Mouse (Mus musculus): ENCODE measurements at regions not wholly inside any gene's neighbourhood (a gene's known extent, or its start where the extent isn't known, plus 50 kb on each side); places are given as distances from the start of the nearest gene placed in this dataset.

DNA sequence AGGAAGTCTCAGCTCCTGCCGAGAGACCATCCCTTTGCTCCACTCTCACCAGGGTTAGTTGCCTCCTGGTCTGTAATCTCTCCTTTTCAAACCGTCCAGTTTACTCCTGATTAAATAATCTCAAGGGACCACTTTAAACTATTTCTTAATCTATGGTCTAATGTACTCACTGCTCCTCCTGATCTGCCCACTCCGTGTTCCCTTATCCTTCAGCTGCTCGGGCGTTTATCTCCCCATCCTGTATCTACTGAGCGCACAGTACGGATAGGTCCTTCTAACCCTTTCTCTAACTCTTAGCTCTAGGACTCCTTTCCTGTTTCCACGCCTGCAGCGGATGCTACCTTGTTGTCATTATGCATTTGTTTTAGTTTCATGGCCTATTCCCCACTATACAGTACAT is 67.1 kb upstream of the Picalm start:
- 62% methylated on average over 9 of the region's 9 CpGs for WGBS
- TF ChIP-seq POLR2A (IDR thresholded peaks at IDR 0.05; ENCODE audit: borderline replicate concordance, control insufficient read depth, low read depth, low read length): no peak
- TF ChIP-seq CTCF (IDR thresholded peaks at IDR 0.05; ENCODE audit: control insufficient read depth, insufficient read depth, low read length): no peak
- Histone ChIP-seq H3K27ac (ENCODE audit: control insufficient read depth, insufficient read depth, low read depth, low read length, poor library complexity) (peak overlapping the region; percentile 58), H3K4me1 (ENCODE audit: control insufficient read depth, insufficient read depth, low read length) (peaks cover 14% of the 10 kb centered on the region), H3K4me3 (replicated peaks; ENCODE audit: control insufficient read depth, low read depth, low read length) (no peak overlapping the region)

DNA sequence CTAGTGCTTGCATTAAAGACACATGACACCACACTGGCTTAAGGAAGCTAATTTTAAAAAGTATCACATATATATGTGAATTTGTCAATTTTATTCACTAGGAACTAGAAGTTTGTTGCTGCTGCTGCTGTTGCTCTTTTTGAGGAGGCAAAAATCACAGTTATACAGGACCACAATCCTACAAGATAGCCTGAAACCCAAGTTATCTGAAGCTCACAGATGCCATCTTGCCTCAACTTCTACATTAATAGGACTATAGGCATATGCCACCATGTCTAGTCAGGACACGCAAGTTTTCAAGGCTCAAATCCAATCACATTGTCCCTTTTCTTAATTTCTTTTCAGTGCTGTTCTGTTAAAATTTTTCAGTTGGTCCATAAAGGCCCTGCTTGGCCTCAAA is 65.8 kb upstream of the Picalm start:
- no peak for TF ChIP-seq CTCF (IDR thresholded peaks at IDR 0.05; ENCODE audit: control insufficient read depth, insufficient read depth, low read length)
- no peak for TF ChIP-seq POLR2A (IDR thresholded peaks at IDR 0.05; ENCODE audit: borderline replicate concordance, control insufficient read depth, low read depth, low read length)
- peaks cover 15% of the 10 kb centered on the region for H3K4me1 ChIP-seq (ENCODE audit: control insufficient read depth, insufficient read depth, low read length)
- no peak overlapping the region for H3K27ac ChIP-seq (ENCODE audit: control insufficient read depth, insufficient read depth, low read depth, low read length, poor library complexity)
- 76% methylated on average over 1 of the region's 1 CpGs for WGBS
- no peak overlapping the region for H3K4me3 ChIP-seq (replicated peaks; ENCODE audit: control insufficient read depth, low read depth, low read length)

DNA sequence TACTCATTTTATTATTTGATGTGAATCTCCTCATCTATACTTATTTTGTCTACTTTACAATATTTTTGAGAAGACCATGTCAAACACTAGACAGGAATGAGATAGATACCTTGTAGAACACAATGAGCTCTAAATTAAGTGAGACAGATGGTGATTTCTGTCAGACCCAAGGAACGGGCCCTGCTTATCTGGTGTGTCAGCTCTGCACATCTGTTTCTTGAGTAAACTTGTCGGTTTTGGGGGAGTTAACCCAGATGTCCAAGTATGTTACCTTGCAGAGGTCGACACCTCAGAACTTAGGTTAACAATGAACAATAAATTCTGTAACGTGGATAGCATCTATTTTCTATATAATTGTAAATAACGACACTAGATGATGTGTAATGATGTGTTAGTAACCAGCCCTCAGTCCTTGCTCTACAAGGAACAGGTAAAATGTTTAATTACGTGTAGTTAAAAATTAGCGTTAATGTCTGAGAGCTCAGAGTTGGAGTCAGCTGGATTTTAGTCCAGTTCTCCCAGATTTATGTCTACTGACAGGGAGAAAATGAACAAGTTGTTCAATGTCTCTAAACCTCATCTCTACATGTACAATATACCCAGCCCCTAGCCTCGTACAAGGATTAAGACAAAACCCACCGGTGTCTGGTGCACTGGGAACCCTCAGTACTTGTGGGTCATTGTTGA is 64.6 kb upstream of the Picalm start:
- Histone ChIP-seq H3K4me3 (replicated peaks; ENCODE audit: control insufficient read depth, low read depth, low read length) (no peak overlapping the region), H3K27ac (ENCODE audit: control insufficient read depth, insufficient read depth, low read depth, low read length, poor library complexity) (peak overlapping the region; percentile 10; the same call in 1 of the 2 replicates), H3K4me1 (ENCODE audit: control insufficient read depth, insufficient read depth, low read length) (peaks cover 10% of the 10 kb centered on the region)
- 74% methylated on average over 9 of the region's 9 CpGs for WGBS
- no peak for TF ChIP-seq POLR2A (IDR thresholded peaks at IDR 0.05; ENCODE audit: borderline replicate concordance, control insufficient read depth, low read depth, low read length)
- TF ChIP-seq CTCF (IDR thresholded peaks at IDR 0.05; ENCODE audit: control insufficient read depth, insufficient read depth, low read length): no peak

DNA sequence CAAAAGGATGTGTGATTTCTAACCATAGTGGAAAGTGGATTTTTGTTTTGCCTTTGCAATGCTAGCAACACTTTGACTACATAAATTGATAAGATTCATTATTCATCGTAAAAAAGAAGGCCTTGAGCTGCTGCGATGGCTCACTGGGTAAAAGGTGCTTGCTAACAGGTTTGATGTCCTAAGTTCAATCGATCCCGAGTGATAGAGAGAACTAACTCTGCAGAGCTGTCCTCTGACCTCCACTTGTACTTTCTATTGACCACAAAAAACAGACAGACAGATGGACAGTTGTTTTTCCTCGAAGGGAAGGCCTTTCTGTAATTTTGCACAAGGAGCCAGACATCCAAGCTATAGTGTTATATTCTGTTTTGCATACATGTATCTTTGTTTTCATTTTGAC is 63.7 kb upstream of the Picalm start:
- Histone ChIP-seq H3K4me1 (ENCODE audit: control insufficient read depth, insufficient read depth, low read length) (peaks cover 9% of the 10 kb centered on the region), H3K27ac (ENCODE audit: control insufficient read depth, insufficient read depth, low read depth, low read length, poor library complexity) (no peak overlapping the region), H3K4me3 (replicated peaks; ENCODE audit: control insufficient read depth, low read depth, low read length) (no peak overlapping the region)
- 85% methylated on average over 5 of the region's 5 CpGs for WGBS
- no peak for TF ChIP-seq POLR2A (IDR thresholded peaks at IDR 0.05; ENCODE audit: borderline replicate concordance, control insufficient read depth, low read depth, low read length)
- TF ChIP-seq CTCF (IDR thresholded peaks at IDR 0.05; ENCODE audit: control insufficient read depth, insufficient read depth, low read length): no peak

DNA sequence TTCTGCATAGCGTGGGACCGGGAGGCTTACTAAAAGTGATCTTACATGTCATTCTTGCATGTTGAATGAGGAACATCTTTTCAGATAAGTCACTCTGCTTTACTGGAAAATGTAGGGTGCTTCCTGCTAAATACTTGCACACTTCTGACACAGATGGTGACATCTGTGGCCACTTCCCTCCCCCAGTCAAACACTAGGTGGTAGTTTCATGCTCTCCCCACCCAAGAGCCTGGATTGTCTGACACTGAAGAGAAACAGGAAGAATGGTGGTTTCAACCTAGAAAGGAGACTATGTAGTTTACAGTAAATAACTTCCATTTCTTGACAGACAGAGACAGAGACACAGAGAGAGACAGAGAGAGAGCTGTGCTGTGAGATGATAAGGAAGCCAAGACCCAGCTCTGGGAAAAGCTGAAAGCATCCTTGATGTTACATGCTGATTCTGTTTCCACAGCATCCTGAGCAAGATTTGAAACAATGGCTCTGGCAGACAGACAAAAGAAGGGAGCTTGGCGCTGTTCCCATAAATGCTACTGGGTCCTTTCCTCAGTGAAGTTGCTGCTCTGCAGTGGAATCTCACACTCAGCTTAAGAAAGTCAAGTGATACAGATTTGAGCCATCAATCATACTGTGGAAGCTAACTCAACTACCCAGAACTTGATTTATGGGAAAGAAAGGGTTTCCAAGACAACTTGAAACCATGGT is 61.9 kb upstream of the Picalm start:
- no peak for TF ChIP-seq POLR2A (IDR thresholded peaks at IDR 0.05; ENCODE audit: borderline replicate concordance, control insufficient read depth, low read depth, low read length)
- no peak for TF ChIP-seq CTCF (IDR thresholded peaks at IDR 0.05; ENCODE audit: control insufficient read depth, insufficient read depth, low read length)
- Histone ChIP-seq H3K27ac (ENCODE audit: control insufficient read depth, insufficient read depth, low read depth, low read length, poor library complexity) (peak overlapping the region; percentile 87), H3K4me3 (replicated peaks; ENCODE audit: control insufficient read depth, low read depth, low read length) (no peak overlapping the region), H3K4me1 (ENCODE audit: control insufficient read depth, insufficient read depth, low read length) (peaks cover 10% of the 10 kb centered on the region)
- WGBS: 37% methylated on average over 3 of the region's 3 CpGs

DNA sequence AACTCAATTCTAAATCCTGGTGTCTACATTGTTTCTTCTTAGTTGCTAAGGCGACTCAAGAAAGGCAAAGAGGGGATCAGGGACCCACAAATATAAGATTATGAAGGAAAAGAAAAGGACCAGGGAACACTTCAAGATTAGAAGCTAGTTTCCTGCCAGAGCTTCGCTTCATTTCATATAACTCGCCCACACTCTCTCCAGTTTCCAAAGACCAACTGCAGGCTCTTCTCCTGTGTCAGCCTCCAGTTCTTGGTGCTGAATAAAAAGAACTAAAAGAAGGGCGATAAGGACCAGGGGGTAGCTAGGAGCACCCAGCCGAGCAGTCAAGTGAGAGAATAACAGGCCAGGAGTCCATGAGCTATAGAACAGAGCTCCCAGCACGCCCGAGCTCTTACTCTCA is 59.7 kb upstream of the Picalm start:
- 90% methylated on average over 7 of the region's 7 CpGs for WGBS
- 0 out of 2 replicates have a peak overlapping the region, but pooled peaks have one; percentile 19 for H3K27ac ChIP-seq (ENCODE audit: control insufficient read depth, insufficient read depth, low read depth, low read length, poor library complexity)
- H3K4me3 ChIP-seq (replicated peaks; ENCODE audit: control insufficient read depth, low read depth, low read length): no peak overlapping the region
- H3K4me1 ChIP-seq (ENCODE audit: control insufficient read depth, insufficient read depth, low read length): peaks cover 11% of the 10 kb centered on the region
- TF ChIP-seq POLR2A (IDR thresholded peaks at IDR 0.05; ENCODE audit: borderline replicate concordance, control insufficient read depth, low read depth, low read length) (no peak), CTCF (IDR thresholded peaks at IDR 0.05; ENCODE audit: control insufficient read depth, insufficient read depth, low read length) (no peak)

DNA sequence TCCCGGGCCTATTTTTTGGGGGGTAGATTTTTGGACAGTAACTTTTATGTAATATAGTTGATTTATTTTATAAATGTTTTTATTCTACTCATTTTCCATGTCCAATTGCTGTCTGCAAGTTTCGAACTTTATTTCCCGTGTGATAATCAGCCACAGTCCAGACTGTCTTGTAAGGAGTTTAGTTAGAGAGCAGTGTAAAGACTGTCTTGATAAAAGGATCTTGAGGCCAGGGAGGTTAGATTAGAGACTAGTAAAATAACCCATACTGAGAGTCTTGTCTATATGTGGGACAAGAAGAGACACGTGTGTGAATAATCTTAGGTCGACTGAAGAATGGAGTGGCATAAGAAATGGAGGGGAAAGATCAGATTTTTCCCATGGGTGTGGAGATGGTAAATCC is 56.1 kb upstream of the Picalm start:
- Histone ChIP-seq H3K4me1 (ENCODE audit: control insufficient read depth, insufficient read depth, low read length) (peaks cover 9% of the 10 kb centered on the region), H3K27ac (ENCODE audit: control insufficient read depth, insufficient read depth, low read depth, low read length, poor library complexity) (no peak overlapping the region), H3K4me3 (replicated peaks; ENCODE audit: control insufficient read depth, low read depth, low read length) (no peak overlapping the region)
- TF ChIP-seq POLR2A (IDR thresholded peaks at IDR 0.05; ENCODE audit: borderline replicate concordance, control insufficient read depth, low read depth, low read length): no peak
- no peak for TF ChIP-seq CTCF (IDR thresholded peaks at IDR 0.05; ENCODE audit: control insufficient read depth, insufficient read depth, low read length)
- WGBS: 75% methylated on average over 5 of the region's 5 CpGs

DNA sequence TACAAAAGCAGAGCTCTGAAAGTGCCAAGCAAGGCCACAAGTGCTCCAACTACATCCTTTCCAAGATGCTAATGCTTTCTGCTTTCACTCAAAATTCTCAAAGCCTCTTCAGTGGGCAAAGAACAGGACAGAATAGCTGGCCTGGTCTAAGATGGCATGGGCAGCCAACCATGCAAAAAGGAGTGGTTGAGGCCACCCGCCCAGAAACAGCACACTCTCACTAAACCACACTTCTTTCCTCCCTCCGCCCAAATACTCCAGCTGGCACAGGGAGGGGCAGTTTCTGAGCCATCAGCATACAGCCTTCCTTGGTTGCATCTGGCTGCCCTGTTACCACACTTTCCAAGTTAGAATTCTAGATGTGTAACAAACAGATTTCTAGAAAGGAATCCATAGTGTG is 55.4 kb upstream of the Picalm start:
- WGBS: 28% methylated on average over 2 of the region's 2 CpGs
- no peak overlapping the region for H3K4me3 ChIP-seq (replicated peaks; ENCODE audit: control insufficient read depth, low read depth, low read length)
- H3K27ac ChIP-seq (ENCODE audit: control insufficient read depth, insufficient read depth, low read depth, low read length, poor library complexity): peak overlapping the region; percentile 42; the same call in 1 of the 2 replicates
- TF ChIP-seq CTCF (IDR thresholded peaks at IDR 0.05; ENCODE audit: control insufficient read depth, insufficient read depth, low read length) (no peak), POLR2A (IDR thresholded peaks at IDR 0.05; ENCODE audit: borderline replicate concordance, control insufficient read depth, low read depth, low read length) (no peak)
- H3K4me1 ChIP-seq (ENCODE audit: control insufficient read depth, insufficient read depth, low read length): peaks cover 9% of the 10 kb centered on the region
